Mouse (Mus musculus): Measurements from ENCODE around the gene Efhc1.

DNA sequence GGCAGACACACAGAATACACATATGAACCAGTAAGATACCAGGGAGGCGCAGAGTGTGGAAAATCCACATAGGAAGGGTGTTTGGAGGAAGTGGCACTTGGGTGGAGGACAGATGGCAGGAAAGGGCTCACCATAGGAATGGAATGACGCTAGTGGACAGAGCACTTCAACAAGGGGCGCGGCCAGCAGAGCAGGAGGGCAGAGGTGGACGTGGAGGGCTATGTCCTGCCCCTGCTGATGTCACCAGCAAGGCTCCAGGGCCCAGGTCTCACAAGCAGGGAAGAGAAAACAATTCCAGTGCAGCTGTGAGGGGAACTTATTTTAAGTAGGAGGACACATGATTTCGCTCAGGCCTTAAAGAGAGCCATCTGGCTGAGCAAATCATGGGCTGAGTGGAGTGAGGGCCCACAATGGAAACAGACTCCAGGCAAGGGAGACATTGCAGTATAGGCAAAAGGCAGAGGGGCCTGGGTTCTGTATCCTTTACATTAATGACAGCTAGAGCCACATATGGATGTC, 58.9 kb downstream of the Efhc1 start:
- no peak for TF ChIP-seq POLR2A (IDR thresholded peaks at IDR 0.05; ENCODE audit: low read depth, low read length)
- TF ChIP-seq CTCF (IDR thresholded peaks at IDR 0.05; ENCODE audit: extremely low read depth, insufficient read depth, insufficient read length, insufficient replicate concordance), result no peak
